Comparison of ENCODE assay signal across 8 mouse cellular contexts in the genomic region with DNA sequence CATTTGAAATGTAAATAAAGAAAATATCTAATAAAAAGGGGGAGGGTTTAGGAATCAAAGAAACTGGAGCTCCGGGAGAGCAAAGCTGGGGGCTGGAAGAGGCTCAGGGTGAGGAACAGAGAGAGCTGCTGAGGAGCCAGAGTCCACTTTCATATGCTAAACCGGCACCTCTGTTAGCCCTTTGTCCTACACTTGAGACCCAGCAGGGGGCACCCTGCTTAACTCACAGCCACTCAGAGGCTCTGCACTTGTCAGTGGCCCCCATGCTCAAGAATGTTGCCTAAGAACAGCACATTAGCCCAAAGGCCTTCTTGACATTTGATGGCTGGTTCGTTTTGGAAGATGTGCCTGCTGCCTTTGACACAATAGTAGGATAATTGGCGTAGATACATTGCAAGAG.
DNase-seq lines count a peak whose midpoint lies in the region; ATAC-seq lines count a peak whose summit lies in the region.

No protein-coding gene starts in this region.

- DNase-seq in cerebellum, postnatal 14 days: peak; percentile 5 to 18
- DNase-seq in cerebellum, adult 9-11 months: no peak
- DNase-seq in left cerebral cortex, postnatal 4 days: peak; percentile 13
- no peak for DNase-seq in left cerebral cortex, postnatal 14 days (ENCODE audit: low spot score in 2 of 2)
- DNase-seq in ES-CJ7 (ENCODE audit: low read depth, low spot score): peak; percentile 92
- DNase-seq in kidney, postnatal 14 days: peak; percentile 11
- DNase-seq in spleen, postnatal 14 days (ENCODE audit: low spot score in 2 of 2): no peak

- intact Hi-C loops in left cerebral cortex, postnatal 4 days (cut with DNase I): no loop called here
- intact Hi-C loops in left cerebral cortex, postnatal 14 days (cut with DNase I): no loop called here

- no peak for ATAC-seq in inflammation-experienced regulatory T-cells, adult 6 months

Comparison
In these comparisons a context has a peak if more than half of its experiments do, and no peak if none do; other contexts are left out.
1. DNase-seq: peak in cerebellum, postnatal 14 days (2 of 2), left cerebral cortex, postnatal 4 days (single experiment), ES-CJ7 (single experiment) and kidney, postnatal 14 days (single experiment); none in cerebellum, adult 9-11 months (single experiment), left cerebral cortex, postnatal 14 days (0 of 2) and spleen, postnatal 14 days (0 of 2).